Mouse (Mus musculus) lung, postnatal 10 days (tissue): ENCODE data around the gene Gm37240.
"Not testable (repeated sequence)": the region's sequence is repeated elsewhere in the genome, so short reads cannot be mapped to it uniquely, and the experiment has no call there.

Source experiments
- DNase-seq: peaks from one replicate; pipeline ENCODE4 v3.0.0; 2021

Gm37240 gene

GRCm38 (mm10) chr3:84610183-84610710 lies 1277.1 kb downstream of the Gm37240 start:
- no peak for DNase-seq

GRCm38 (mm10) chr3:84603212-84603611 lies 1284.1 kb downstream of the Gm37240 start:
- DNase-seq = no peak

- DNase-seq = no peak
Measured at GRCm38 (mm10) chr3:84602759-84603158, 1284.6 kb downstream of the Gm37240 start.

DNA sequence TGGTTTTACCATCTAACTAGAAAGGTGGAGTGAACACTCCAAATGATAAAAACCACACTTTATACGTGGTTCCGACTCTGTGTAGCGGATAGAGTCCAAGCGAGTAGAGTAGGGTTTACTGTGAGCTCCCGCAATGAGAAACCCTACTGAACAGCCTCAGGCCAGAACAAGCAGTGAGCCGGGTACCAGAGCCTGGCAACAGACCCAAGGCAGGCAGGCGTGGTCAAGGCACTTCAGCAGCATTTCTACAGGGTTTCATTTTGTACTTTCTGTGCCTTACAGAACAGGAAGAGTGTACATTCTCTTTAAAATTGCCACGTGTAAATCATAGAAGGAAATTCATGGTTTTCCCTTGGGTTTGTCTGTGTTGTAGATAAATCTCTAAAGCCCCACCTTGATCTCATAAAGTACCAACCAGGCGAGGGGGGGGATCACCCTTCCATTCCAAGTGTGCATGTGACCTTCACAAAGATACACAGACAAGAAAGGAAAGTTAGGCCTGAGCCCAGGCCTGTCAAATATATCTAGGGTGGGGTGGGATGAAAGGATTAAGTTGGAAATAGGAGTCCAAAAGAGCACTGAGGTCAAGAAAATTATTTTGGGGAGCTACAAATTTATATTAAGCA lies 1285.3 kb downstream of the Gm37240 start:
- DNase-seq = no peak

DNA sequence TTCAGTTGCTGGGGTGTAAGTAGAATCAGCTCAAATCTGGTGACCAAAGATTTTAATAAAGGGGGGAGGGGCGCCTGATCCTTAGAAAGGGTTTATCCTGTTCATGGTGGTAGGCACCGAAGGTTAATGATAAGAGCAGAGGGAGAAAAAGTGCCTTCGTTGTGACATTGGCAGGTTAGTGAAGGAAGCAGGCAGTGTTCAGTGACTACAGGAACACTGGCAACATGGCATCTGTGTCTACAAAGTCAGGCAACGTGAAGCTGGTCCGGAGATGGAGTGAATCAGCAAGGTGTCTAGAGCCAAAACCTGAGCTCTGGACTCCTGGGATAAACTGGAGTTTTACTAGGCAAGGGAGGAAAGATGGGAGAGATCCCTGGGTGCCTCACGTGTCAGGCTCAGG lies 1288.6 kb downstream of the Gm37240 start:
- DNase-seq = no peak

- DNase-seq = peak; percentile 35
Measured at GRCm38 (mm10) chr3:84597996-84598734, 1289.2 kb downstream of the Gm37240 start.

GRCm38 (mm10) chr3:84595677-84596234 lies 1291.6 kb downstream of the Gm37240 start:
- DNase-seq = no peak

DNA sequence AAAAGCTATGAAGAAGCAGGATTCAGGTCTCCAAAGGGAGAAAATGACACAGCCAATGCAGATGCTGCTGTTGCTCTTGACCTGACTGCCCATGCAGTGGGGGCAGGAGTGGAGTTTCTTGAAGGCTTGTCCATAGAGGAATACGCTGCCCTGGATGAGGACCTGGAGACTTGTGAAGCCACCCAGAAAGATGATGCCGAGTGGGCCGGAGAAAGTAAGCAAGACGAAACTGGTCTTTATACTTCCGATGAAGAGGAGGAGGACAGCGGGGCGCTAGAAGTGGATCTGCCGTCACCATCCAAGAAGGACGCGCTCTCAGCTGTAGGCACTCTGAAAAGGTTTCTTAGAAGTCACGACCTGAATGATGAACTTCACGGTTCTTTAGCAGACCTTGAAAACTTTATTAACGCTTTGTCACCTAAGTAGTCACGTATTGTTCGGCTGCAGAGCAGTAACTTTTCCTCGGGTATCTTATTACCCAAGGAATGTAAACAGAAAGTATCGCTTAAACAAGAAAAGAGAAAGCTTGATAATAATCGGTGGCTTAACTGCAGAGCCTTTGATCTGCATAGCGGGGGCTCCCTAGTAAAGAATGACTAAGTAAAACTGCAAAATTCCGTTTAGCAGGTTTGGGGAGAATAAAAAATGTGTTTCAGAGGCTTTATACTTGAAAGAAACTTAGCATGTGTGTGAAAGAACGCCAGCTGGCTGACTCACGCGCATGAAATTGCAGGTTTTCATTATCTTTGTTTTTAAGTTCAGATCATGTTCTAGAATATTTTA lies 1292.2 kb downstream of the Gm37240 start:
- DNase-seq = no peak

DNA sequence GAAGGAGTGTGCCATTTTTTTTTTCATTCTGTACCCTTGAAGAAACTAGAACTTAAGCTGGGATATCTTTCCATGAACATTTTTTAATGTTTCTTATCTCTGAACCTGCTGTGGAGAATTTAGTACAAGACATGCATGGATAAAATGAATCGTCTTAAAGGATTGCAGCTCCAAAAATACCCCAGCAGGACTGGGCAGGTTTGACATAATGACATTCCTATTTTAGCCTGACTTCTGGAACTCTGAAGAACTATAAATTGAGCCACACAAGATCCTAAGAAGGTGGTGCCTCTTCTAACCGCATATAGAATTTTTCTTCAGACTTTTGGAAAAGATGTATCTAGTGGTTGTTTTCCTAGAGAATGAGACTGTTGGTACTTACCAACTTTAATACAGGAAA lies 1294.0 kb downstream of the Gm37240 start, which contains the start of gene Tigd4:
Gene Tigd4, plus strand, starts transcription at position 301 of the 400 bp plus-strand sequence.
- no peak for DNase-seq

GRCm38 (mm10) chr3:84586736-84587135 lies 1300.6 kb downstream of the Gm37240 start:
- no peak for DNase-seq

- no peak for DNase-seq
Measured at GRCm38 (mm10) chr3:84582913-84583276, 1304.4 kb downstream of the Gm37240 start.

DNA sequence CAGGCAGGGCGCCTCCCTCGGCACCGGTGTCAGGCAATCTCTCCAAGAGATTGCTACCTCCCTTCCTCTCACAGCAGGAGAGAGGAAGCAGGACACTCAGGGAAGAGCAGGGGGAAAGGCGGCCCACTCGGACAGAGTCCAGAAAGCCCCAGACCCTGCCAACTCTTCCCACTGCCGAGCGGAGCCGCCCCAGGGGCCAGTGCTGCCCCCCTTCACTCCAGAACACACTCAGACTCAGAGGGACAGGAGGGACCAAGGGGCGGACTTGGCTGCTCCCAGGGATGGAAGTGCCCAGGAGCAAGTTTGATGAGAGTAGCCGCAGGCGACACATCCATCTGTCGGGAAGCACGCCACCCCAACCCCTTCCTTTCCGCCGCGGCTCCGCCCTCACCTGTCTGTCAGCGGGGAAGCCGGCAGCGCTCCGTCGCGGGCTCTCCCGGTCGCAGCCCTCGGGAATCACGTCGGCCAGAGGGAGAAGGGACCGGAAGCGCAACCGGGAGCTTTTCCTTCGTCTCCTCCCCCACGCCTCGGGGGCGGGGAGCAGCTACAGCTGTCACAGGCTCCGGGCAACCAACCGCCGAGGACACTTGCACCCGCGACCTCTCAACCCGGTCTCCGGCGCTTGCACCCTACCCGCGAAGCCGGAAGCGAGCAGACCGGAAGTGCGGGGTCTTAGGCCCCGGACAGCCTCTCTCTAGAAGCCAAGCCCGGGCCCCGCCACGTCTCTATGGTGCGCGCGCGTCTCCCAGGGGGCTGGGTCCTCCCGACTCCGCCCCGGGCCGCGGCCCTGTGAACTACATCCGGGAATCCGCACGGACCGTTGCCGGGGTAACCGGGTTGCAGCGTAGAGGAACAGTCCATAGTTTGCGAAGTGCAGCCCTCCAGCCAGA lies 1305.0 kb downstream of the Gm37240 start, which contains the start of gene Arfip1:
Gene Arfip1, minus strand, starts transcription at position 603 of the 890 bp plus-strand sequence.
- DNase-seq = peak; percentile 99

- no peak for DNase-seq
Measured at GRCm38 (mm10) chr3:84581696-84582022, 1305.7 kb downstream of the Gm37240 start.

GRCm38 (mm10) chr3:84580716-84581115 lies 1306.6 kb downstream of the Gm37240 start:
- no peak for DNase-seq

GRCm38 (mm10) chr3:84570501-84570900 lies 1316.8 kb downstream of the Gm37240 start:
- DNase-seq = no peak

DNA sequence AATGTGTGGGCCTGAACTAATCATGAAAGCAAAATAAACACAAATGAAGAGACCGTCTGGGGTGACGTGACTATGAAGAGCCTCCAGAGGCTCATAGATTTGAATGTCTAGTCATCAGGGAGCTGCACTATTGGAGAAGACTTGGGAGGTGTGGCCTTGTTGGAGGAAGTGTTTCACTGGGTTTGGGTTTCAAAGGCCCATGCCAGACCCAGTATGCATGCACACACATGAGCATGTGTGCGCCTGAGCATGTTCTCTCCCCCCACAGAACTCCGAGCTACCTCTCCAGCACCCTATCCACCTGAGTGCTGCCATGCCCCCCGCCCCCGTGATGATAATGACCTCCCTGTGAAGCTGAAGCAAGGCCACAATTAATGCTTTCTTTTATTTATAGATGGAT lies 1317.7 kb downstream of the Gm37240 start:
- no peak for DNase-seq

DNA sequence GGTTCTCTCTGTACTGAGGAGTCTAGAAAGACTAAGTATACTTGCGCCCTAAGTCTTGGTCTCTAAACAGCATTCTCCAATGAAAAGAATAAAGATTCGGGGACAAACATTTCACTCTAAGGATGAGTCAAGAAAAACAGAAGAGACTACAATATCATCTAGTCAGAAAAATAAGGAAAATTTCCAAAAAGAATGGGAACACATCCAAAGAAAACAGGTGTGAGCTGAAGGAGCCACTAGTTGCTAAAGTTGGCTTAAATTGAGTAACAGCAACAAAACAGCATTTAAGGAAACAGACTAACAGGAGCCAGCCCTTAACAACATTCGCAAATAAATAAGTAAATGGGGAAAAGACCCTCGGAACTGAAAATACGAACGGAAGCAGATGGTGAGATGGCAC lies 1318.8 kb downstream of the Gm37240 start:
- DNase-seq = no peak

GRCm38 (mm10) chr3:84563415-84563814 lies 1323.9 kb downstream of the Gm37240 start:
- DNase-seq = no peak

DNA sequence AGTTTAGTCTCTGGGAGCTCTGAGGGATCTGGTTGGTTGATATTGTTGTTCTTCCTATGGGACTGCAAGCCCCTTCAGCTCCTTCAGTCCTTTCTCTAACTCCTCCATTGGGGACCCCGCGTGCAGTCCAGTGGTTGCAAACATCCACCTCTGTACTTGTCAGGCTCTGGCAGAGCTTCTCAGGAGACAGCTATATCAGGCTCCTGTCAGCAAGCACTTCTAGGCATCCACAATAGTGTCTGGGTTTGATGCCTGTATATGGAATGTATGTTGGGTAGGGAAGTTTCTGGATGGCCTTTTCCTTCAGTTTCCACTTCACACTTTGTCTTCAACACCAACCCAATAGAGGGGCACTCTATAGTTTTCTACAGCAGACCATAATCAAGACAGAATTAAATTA lies 1324.4 kb downstream of the Gm37240 start:
- not testable (repeated sequence) for DNase-seq

DNA sequence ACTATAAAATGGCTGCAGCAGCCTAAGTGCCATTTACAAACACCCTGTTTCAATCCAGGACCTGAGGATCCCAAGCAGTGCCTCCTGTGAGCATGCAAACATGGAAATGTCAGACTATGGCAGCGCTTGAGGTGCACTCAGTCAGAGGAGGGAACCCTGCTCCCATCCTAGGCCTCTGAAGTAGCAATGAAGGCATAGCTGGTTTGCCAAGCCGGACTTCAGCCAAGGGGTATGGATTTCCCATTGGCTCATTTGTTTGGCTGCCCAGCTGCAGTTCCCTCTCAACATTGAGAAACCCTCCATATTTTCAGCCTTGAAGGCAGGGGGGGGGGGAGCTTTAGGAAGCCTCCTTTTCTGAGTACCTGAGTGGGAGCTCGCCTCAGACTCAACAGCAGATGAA lies 1329.0 kb downstream of the Gm37240 start:
- no peak for DNase-seq

- DNase-seq = no peak
Measured at GRCm38 (mm10) chr3:84555780-84556179, 1331.5 kb downstream of the Gm37240 start.

GRCm38 (mm10) chr3:84547177-84547576 lies 1340.1 kb downstream of the Gm37240 start:
- peak; percentile 12 for DNase-seq
